Mouse (Mus musculus) ES-Bruce4 (cell line): ENCODE measurements around the gene Cpeb2. TPM values are rescaled to one million over a fixed set of nuclear protein-coding genes. Genes with fewer than 3 reads are reported as not detected.

Experiments used
- H3K27ac ChIP-seq: 2 replicates; pipeline ENCODE4 v1.5.1; 2012; ENCODE audit warnings: low read length, inconsistent platforms; ENCODE audit not compliant: insufficient read depth
- H3K27me3 ChIP-seq: 2 replicates; pipeline ENCODE4 v1.6.1; 2012; ENCODE audit warnings: mild to moderate bottlenecking, low read length, inconsistent platforms; ENCODE audit not compliant: control insufficient read depth, poor library complexity, insufficient read depth, severe bottlenecking
- H3K36me3 ChIP-seq: 2 replicates; pipeline ENCODE4 v1.6.1; 2012; ENCODE audit warnings: inconsistent platforms, mild to moderate bottlenecking, low read length, moderate library complexity; ENCODE audit not compliant: control insufficient read depth, poor library complexity, insufficient read depth, severe bottlenecking
- H3K4me1 ChIP-seq: one replicate; pipeline ENCODE4 v1.8.1; 2011; ENCODE audit warnings: low read length; ENCODE audit not compliant: control insufficient read depth, insufficient read depth
- H3K4me3 ChIP-seq: 2 replicates; pipeline ENCODE4 v1.5.1; 2011; ENCODE audit warnings: low read depth, mild to moderate bottlenecking, low read length
- H3K9ac ChIP-seq: 2 replicates; pipeline ENCODE4 v1.6.1; 2012; ENCODE audit warnings: low read depth, mild to moderate bottlenecking, inconsistent platforms; ENCODE audit not compliant: poor library complexity, severe bottlenecking
- H3K9me3 ChIP-seq: replicated peaks from 2 replicates; pipeline ENCODE4 v1.6.1; 2012; ENCODE audit warnings: mild to moderate bottlenecking, low read length, inconsistent platforms; ENCODE audit not compliant: control insufficient read depth, poor library complexity, insufficient read depth, severe bottlenecking
- CTCF ChIP-seq: IDR thresholded peaks from one replicate; pipeline ENCODE4 v1.8.1; 2011; ENCODE audit warnings: low read depth, low read length
- EP300 ChIP-seq: IDR thresholded peaks from 2 replicates; pipeline ENCODE4 v1.6.1; 2011; ENCODE audit warnings: low read depth, low read length; ENCODE audit not compliant: insufficient read depth
- POLR2A ChIP-seq: IDR thresholded peaks from one replicate; pipeline ENCODE4 v1.8.1; 2011; ENCODE audit warnings: low read length; ENCODE audit not compliant: insufficient read depth
- polyA plus RNA-seq: library from polyadenylated mRNA; stranded (reverse); fragments of >200 nt; gene quantifications from 2 replicates; pipeline ENCODE4 v1.2.4, GENCODE M21; 2011; ENCODE audit warnings: low read depth; ENCODE audit not compliant: missing spikeins, insufficient read depth, insufficient read length

Gene Cpeb2
- 8.3 and 10.1 TPM in 2 replicates for polyA plus RNA-seq

GRCm38 (mm10) chr5:43232480-43233315 lies at the start of gene Cpeb2:
Gene Cpeb2, plus strand, starts transcription at chr5:43233170.
- Histone ChIP-seq H3K9me3 (no peaks in the 10 kb centered on the region), H3K9ac (peak within 1 kb of the TSS; percentile 91), H3K36me3 (no peaks in the 10 kb centered on the region), H3K27me3 (peaks cover 3% of the 10 kb centered on the region; the same call in 1 of the 2 replicates), H3K4me3 (peak within 1 kb of the TSS; percentile 74), H3K27ac (peak within 1 kb of the TSS; percentile 80), H3K4me1 (no peaks in the 10 kb centered on the region)
- TF ChIP-seq POLR2A (peak; percentile 65), EP300 (peak; percentile 44; the same call in 1 of the 2 replicates), CTCF (no peak)

GRCm38 (mm10) chr5:43183556-43183955 lies 49.4 kb upstream of the Cpeb2 start:
- H3K36me3 ChIP-seq: no peaks in the 10 kb centered on the region
- no peak overlapping the region for H3K9ac ChIP-seq
- H3K27me3 ChIP-seq: no peaks in the 10 kb centered on the region
- no peak for TF ChIP-seq CTCF
- no peak for TF ChIP-seq POLR2A
- no peak for TF ChIP-seq EP300
- no peaks in the 10 kb centered on the region for H3K9me3 ChIP-seq
- no peak overlapping the region for H3K27ac ChIP-seq
- H3K4me1 ChIP-seq: no peaks in the 10 kb centered on the region
- no peak overlapping the region for H3K4me3 ChIP-seq

- Histone ChIP-seq H3K4me3 (no peak overlapping the region), H3K27me3 (no peaks in the 10 kb centered on the region), H3K9ac (no peak overlapping the region), H3K9me3 (no peaks in the 10 kb centered on the region), H3K27ac (no peak overlapping the region), H3K36me3 (no peaks in the 10 kb centered on the region), H3K4me1 (no peaks in the 10 kb centered on the region)
- no peak for TF ChIP-seq POLR2A
- no peak for TF ChIP-seq EP300
- TF ChIP-seq CTCF: no peak
Observed at GRCm38 (mm10) chr5:43184834-43185233, 48.1 kb upstream of the Cpeb2 start.

GRCm38 (mm10) chr5:43185478-43185877 lies 47.5 kb upstream of the Cpeb2 start:
- Histone ChIP-seq H3K27ac (no peak overlapping the region), H3K9ac (no peak overlapping the region), H3K4me1 (no peaks in the 10 kb centered on the region), H3K4me3 (no peak overlapping the region), H3K27me3 (no peaks in the 10 kb centered on the region), H3K9me3 (no peaks in the 10 kb centered on the region), H3K36me3 (no peaks in the 10 kb centered on the region)
- TF ChIP-seq CTCF: no peak
- TF ChIP-seq POLR2A: no peak
- no peak for TF ChIP-seq EP300

GRCm38 (mm10) chr5:43200686-43201085 lies 32.3 kb upstream of the Cpeb2 start:
- Histone ChIP-seq H3K27ac (no peak overlapping the region), H3K36me3 (no peaks in the 10 kb centered on the region), H3K9ac (no peak overlapping the region), H3K9me3 (no peaks in the 10 kb centered on the region), H3K27me3 (no peaks in the 10 kb centered on the region), H3K4me1 (peaks cover 3% of the 10 kb centered on the region), H3K4me3 (no peak overlapping the region)
- TF ChIP-seq CTCF (no peak), EP300 (no peak), POLR2A (no peak)

GRCm38 (mm10) chr5:43206495-43207053 lies 26.4 kb upstream of the Cpeb2 start:
- no peaks in the 10 kb centered on the region for H3K27me3 ChIP-seq
- no peak for TF ChIP-seq CTCF
- TF ChIP-seq EP300: no peak
- no peaks in the 10 kb centered on the region for H3K9me3 ChIP-seq
- no peak overlapping the region for H3K9ac ChIP-seq
- no peaks in the 10 kb centered on the region for H3K36me3 ChIP-seq
- H3K27ac ChIP-seq: no peak overlapping the region
- no peak overlapping the region for H3K4me3 ChIP-seq
- H3K4me1 ChIP-seq: peaks cover 3% of the 10 kb centered on the region
